Mouse (Mus musculus) heart, postnatal 0 days (tissue): Measurements from ENCODE around the gene Sik3. TPM values are rescaled to one million over a fixed set of nuclear protein-coding genes. Genes with fewer than 3 reads are reported as not detected.

Experiments
- ATAC-seq: fragments of 200-750 bp; cut with Nextera tagmentation; 2 replicates; pipeline ENCODE4 v1.8.0; 2017; ENCODE audit warnings: low read depth, moderate number of reproducible peaks, moderate library complexity; ENCODE audit not compliant: insufficient read depth
- DNase-seq: peaks from one replicate; pipeline ENCODE4 v3.0.0-alpha.2; 2016; ENCODE audit warnings: low spot score
- H3K27ac ChIP-seq: fragments of 300-500 bp; sonication (generic); 2 replicates; pipeline ENCODE4 v1.5.1; 2014; ENCODE audit warnings: low read depth, mild to moderate bottlenecking
- H3K27me3 ChIP-seq: fragments of 300-500 bp; sonication (generic); 2 replicates; pipeline ENCODE4 v1.6.1; 2014; ENCODE audit warnings: low read length, mixed read lengths; ENCODE audit not compliant: control insufficient read depth, insufficient read depth
- H3K36me3 ChIP-seq: fragments of 300-500 bp; sonication (generic); replicated peaks from 2 replicates; pipeline ENCODE4 v1.6.1; 2014; ENCODE audit warnings: low read length, mixed read lengths; ENCODE audit not compliant: control insufficient read depth, insufficient read depth
- H3K4me1 ChIP-seq: fragments of 300-500 bp; sonication (generic); 2 replicates; pipeline ENCODE4 v1.6.1; 2014; ENCODE audit warnings: antibody characterized with exemption; ENCODE audit not compliant: control insufficient read depth, insufficient read depth
- H3K4me2 ChIP-seq: fragments of 300-500 bp; sonication (generic); 2 replicates; pipeline ENCODE4 v1.6.1; 2014; ENCODE audit warnings: low read depth, mild to moderate bottlenecking, low read length, moderate library complexity
- H3K4me3 ChIP-seq: fragments of 300-500 bp; sonication (generic); 2 replicates; pipeline ENCODE4 v1.5.1; 2014; ENCODE audit warnings: low read depth, low read length
- H3K9ac ChIP-seq: fragments of 300-500 bp; sonication (generic); replicated peaks from 2 replicates; pipeline ENCODE4 v1.6.1; 2014; ENCODE audit warnings: low read depth, low read length, mixed read lengths
- H3K9me3 ChIP-seq: fragments of 300-500 bp; sonication (generic); replicated peaks from 2 replicates; pipeline ENCODE4 v1.6.1; 2016; ENCODE audit warnings: low read length; ENCODE audit not compliant: control insufficient read depth
- CTCF ChIP-seq: IDR thresholded peaks from 2 replicates; pipeline ENCODE4 v1.5.1; 2016; ENCODE audit warnings: antibody characterized with exemption, control low read depth, low read depth
- EP300 ChIP-seq: IDR thresholded peaks from 2 replicates; pipeline ENCODE4 v1.6.1; 2016; ENCODE audit warnings: antibody characterized with exemption, low read depth
- WGBS: fragments of 180-500 bp; shearing (Covaris S2); extraction: QIAGEN DNeasy Blood & Tissue Kit; methylation state at CpG from one replicate; pipeline ENCODE4 v1.1.7; 2014; 5-methylcytosine and 5-hydroxymethylcytosine counted together
- polyA plus RNA-seq: library from polyadenylated mRNA; unstranded; fragments of >200 nt; fragmentation: Nextera tagmentation; extraction: Ambion mirVana; gene quantifications from 2 replicates; pipeline ENCODE4 v1.2.1, GENCODE M21; 2015
- total RNA-seq: library from RNA; depleted of rRNA; stranded (reverse); fragments of >200 nt; gene quantifications from 2 replicates; pipeline ENCODE4 v1.2.3, GENCODE M21; 2014; ENCODE audit warnings: low replicate concordance

Sik3 gene
- total and polyA plus RNA-seq, 2 experiments from 2014 or later = 13.1 to 35.3 TPM

DNA sequence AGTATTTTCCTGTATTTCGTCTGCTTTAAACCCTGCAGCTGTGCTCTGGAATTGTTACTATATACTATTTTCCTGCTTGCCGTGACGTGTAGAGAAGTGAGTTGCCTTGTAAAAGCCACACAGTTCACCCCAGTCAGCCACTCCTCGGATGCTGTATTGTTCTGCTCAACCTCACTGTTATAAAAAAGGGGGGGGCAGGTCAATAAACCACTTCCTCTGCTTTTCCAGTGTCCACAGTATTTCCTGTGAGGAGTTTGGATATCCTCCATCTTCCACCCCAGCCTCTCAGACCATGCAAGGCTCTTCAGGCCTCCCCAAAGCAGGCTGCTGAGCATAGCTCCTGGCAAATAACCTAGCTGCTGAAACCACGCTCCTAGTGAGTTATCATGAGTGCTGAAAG is 171.9 kb downstream of the Sik3 start:
- DNase-seq (peak; percentile 73), ATAC-seq (peak; percentile 76)
- H3K9me3 ChIP-seq = no peaks in the 10 kb centered on the region
- no peak overlapping the region for H3K4me2 ChIP-seq
- TF ChIP-seq CTCF (no peak), EP300 (no peak)
- WGBS = 53% methylated on average over 5 of the region's 5 CpGs
- H3K9ac ChIP-seq = no peak overlapping the region
- no peak overlapping the region for H3K4me3 ChIP-seq
- H3K36me3 ChIP-seq = peaks cover 6% of the 10 kb centered on the region; the same call in 1 of the 2 replicates
- H3K27ac ChIP-seq = peak overlapping the region; percentile 76
- peaks cover 6% of the 10 kb centered on the region; the same call in 1 of the 2 replicates for H3K4me1 ChIP-seq
- H3K27me3 ChIP-seq = no peaks in the 10 kb centered on the region

DNA sequence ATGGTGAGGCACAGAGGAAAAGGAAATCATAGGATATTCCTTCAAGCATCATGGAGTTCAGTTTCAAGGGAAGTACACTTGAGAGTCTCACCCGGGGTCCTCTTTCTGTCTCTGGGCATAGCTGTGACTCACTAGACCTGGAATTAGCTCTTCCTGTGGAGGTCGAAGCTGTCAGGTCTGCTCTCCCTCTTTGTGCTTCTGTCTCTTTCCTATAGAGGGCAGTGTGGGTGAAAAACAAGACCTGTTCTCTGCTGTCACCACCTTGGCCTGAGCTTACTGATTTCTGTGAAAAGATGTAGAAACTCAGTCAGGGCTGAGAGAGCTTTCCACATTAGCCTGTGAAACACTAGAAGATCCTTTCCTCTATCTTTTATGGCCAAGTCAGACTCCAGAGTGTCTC is 172.6 kb downstream of the Sik3 start:
- peaks cover 4% of the 10 kb centered on the region; the same call in 1 of the 2 replicates for H3K36me3 ChIP-seq
- H3K4me3 ChIP-seq = no peak overlapping the region
- DNase-seq (peak; percentile 74), ATAC-seq (peak; percentile 39)
- H3K4me1 ChIP-seq = peaks cover 6% of the 10 kb centered on the region; the same call in 1 of the 2 replicates
- TF ChIP-seq EP300 (no peak), CTCF (peak; percentile 62)
- peak overlapping the region; percentile 76 for H3K27ac ChIP-seq
- no peaks in the 10 kb centered on the region for H3K27me3 ChIP-seq
- H3K9ac ChIP-seq = no peak overlapping the region
- no peak overlapping the region for H3K4me2 ChIP-seq
- no peaks in the 10 kb centered on the region for H3K9me3 ChIP-seq
- 7% methylated on average over 2 of the region's 2 CpGs for WGBS

DNA sequence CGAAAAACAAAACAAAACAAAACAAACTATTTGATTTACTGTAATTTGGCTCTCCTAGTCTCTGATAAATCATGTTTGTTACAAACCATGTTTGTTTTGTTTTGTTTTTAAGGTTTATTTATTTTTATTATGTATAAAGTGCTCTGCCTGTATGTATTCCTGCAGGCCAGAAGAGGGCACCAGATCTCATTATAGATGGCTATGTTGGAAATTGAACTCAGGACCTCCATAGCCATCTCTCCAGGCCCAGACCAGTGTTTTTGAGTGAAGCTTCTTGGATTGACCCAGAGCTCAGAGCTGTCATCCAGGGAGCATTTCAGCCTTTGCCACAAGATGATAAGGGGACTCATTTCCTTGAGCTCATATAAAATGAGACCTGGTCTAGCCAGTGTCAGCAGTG is 173.8 kb downstream of the Sik3 start:
- ATAC-seq (no peak), DNase-seq (no peak)
- Histone ChIP-seq H3K4me1 (peaks cover 12% of the 10 kb centered on the region; the same call in 1 of the 2 replicates), H3K36me3 (peaks cover 4% of the 10 kb centered on the region; the same call in 1 of the 2 replicates), H3K4me3 (no peak overlapping the region), H3K27ac (no peak overlapping the region), H3K4me2 (no peak overlapping the region), H3K9ac (no peak overlapping the region), H3K9me3 (no peaks in the 10 kb centered on the region), H3K27me3 (no peaks in the 10 kb centered on the region)
- 74% methylated on average over 1 of the region's 1 CpGs for WGBS
- TF ChIP-seq CTCF = peak; percentile 38; the same call in 1 of the 2 replicates
- TF ChIP-seq EP300 = no peak

DNA sequence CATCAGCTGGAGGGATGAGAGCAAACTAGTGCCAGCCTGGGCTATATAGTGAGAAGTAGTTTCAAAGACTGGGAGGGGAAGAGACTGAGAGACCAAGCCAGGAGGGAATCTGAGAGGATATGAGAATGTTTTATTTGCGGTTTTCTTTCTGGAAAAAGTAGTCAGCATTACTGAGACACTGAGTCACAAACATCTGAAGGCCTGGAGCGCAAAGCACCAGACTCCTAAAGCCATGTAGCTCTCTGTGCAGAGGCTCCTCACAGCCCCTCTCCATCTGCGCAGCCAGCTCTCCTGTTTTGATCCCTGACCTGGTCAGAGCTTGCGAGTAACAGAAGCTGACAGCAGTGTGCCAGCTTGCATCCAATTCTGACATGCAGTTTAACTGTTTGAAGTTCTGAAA is 175.8 kb downstream of the Sik3 start:
- TF ChIP-seq CTCF (no peak), EP300 (no peak)
- Histone ChIP-seq H3K4me1 (peaks cover 12% of the 10 kb centered on the region; the same call in 1 of the 2 replicates), H3K4me3 (no peak overlapping the region), H3K4me2 (no peak overlapping the region), H3K27ac (no peak overlapping the region), H3K27me3 (no peaks in the 10 kb centered on the region), H3K9me3 (no peaks in the 10 kb centered on the region), H3K36me3 (peaks cover 4% of the 10 kb centered on the region; the same call in 1 of the 2 replicates), H3K9ac (no peak overlapping the region)
- no peak for ATAC-seq
- DNase-seq = no peak
- WGBS = 89% methylated on average over 4 of the region's 4 CpGs

DNA sequence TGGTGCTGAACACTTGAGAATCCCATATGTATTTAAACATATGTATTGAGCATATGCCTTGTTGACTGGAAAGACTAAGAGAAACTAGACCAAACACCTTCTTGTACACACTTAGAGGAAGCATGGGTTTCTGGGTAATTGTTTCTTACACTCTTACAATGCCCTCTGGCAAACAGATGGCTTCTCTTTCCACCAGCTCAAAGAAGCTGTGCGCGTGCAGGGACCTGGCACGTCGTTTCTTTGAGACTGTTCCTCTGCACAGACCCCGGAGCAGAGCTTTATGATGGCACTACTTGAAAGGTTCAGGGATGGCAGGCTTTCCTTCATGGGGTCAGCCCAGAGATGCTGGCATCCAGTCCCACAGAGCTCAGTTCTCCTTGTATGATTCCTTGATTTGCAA is 176.3 kb downstream of the Sik3 start:
- Histone ChIP-seq H3K9me3 (no peaks in the 10 kb centered on the region), H3K36me3 (peaks cover 4% of the 10 kb centered on the region; the same call in 1 of the 2 replicates), H3K27me3 (no peaks in the 10 kb centered on the region), H3K4me2 (no peak overlapping the region), H3K27ac (no peak overlapping the region), H3K4me3 (no peak overlapping the region), H3K9ac (no peak overlapping the region), H3K4me1 (peaks cover 12% of the 10 kb centered on the region; the same call in 1 of the 2 replicates)
- DNase-seq (no peak), ATAC-seq (no peak)
- WGBS = 87% methylated on average over 5 of the region's 5 CpGs
- TF ChIP-seq CTCF (no peak), EP300 (no peak)

DNA sequence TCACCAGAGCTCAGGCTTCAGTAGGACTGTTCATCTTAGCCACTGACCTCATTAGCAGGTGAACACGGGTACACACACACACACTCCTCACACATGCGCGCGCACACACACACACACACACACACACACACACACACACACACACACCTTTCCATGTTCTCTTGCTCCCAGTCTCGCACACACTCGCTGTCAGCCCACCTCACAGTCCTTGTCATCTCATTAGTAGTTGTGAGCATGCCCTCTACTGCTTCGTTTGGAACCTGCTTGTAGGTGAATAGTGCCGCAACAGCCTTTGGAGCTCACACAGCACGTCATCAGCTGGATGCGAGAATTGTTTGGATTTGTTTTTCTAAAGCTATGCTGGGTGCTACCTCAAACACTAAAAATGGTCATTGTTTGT is 176.8 kb downstream of the Sik3 start:
- Histone ChIP-seq H3K9ac (no peak overlapping the region), H3K4me3 (no peak overlapping the region), H3K27me3 (no peaks in the 10 kb centered on the region), H3K4me2 (no peak overlapping the region), H3K4me1 (peaks cover 12% of the 10 kb centered on the region; the same call in 1 of the 2 replicates), H3K9me3 (no peaks in the 10 kb centered on the region), H3K36me3 (peaks cover 8% of the 10 kb centered on the region; the same call in 1 of the 2 replicates), H3K27ac (no peak overlapping the region)
- TF ChIP-seq EP300 (no peak), CTCF (no peak; the same call in 1 of the 2 replicates)
- 81% methylated on average over 10 of the region's 10 CpGs for WGBS
- ATAC-seq (no peak), DNase-seq (no peak)
